Mouse (Mus musculus) neural tube, embryonic 14.5 days (tissue): ENCODE measurements around the gene Ppp1r7. TPM values are rescaled to one million over a fixed set of nuclear protein-coding genes. Genes with fewer than 3 reads are reported as not detected.
A peak's percentile ranks its signal among the peaks of the same experiment; 100 is the strongest.

Experiments
- ATAC-seq: fragments of 200-750 bp; cut with Nextera tagmentation; 2 replicates; pipeline ENCODE4 v1.8.0; 2017; ENCODE audit warnings: low read depth, mild to moderate bottlenecking, moderate TSS enrichment, moderate library complexity
- H3K27ac ChIP-seq: fragments of 300-500 bp; sonication (generic); 2 replicates; pipeline ENCODE4 v1.5.1; 2014; ENCODE audit warnings: low read depth, mild to moderate bottlenecking, control low read depth, low read length, moderate library complexity, mixed read lengths
- H3K27me3 ChIP-seq: fragments of 300-500 bp; sonication (generic); 2 replicates; pipeline ENCODE4 v1.6.1; 2014; ENCODE audit warnings: low read length; ENCODE audit not compliant: control insufficient read depth, insufficient read depth
- H3K36me3 ChIP-seq: fragments of 300-500 bp; sonication (generic); 2 replicates; pipeline ENCODE4 v1.6.1; 2014; ENCODE audit warnings: low read length, mixed read lengths; ENCODE audit not compliant: control insufficient read depth, insufficient read depth
- H3K4me1 ChIP-seq: fragments of 300-500 bp; sonication (generic); 2 replicates; pipeline ENCODE4 v1.6.1; 2014; ENCODE audit warnings: low read length; ENCODE audit not compliant: control insufficient read depth, insufficient read depth
- H3K4me2 ChIP-seq: fragments of 300-500 bp; sonication (generic); 2 replicates; pipeline ENCODE4 v1.6.1; 2014; ENCODE audit warnings: mild to moderate bottlenecking, low read depth, low read length, control low read depth
- H3K4me3 ChIP-seq: fragments of 300-500 bp; sonication (generic); 2 replicates; pipeline ENCODE4 v1.5.1; 2014; ENCODE audit warnings: low read depth, low read length, control low read depth, mixed read lengths
- H3K9ac ChIP-seq: fragments of 300-500 bp; sonication (generic); replicated peaks from 2 replicates; pipeline ENCODE4 v1.6.1; 2014; ENCODE audit warnings: low read depth, mild to moderate bottlenecking, control low read depth, low read length, mixed read lengths
- H3K9me3 ChIP-seq: fragments of 300-500 bp; sonication (generic); 2 replicates; pipeline ENCODE4 v1.6.1; 2016; ENCODE audit warnings: low read length; ENCODE audit not compliant: control insufficient read depth
- WGBS: fragments of 180-500 bp; shearing (Covaris S2); extraction: QIAGEN DNeasy Blood & Tissue Kit; methylation state at CpG from one replicate; pipeline ENCODE4 v1.1.7; 2014; 5-methylcytosine and 5-hydroxymethylcytosine counted together
- polyA plus RNA-seq: library from polyadenylated mRNA; unstranded; fragments of >200 nt; fragmentation: Nextera tagmentation; extraction: Ambion mirVana; gene quantifications from 2 replicates; pipeline ENCODE4 v1.2.1, GENCODE M21; 2014

The Ppp1r7 gene
- polyA plus RNA-seq, 1 experiment from 2014 or later = 67.7 TPM

DNA sequence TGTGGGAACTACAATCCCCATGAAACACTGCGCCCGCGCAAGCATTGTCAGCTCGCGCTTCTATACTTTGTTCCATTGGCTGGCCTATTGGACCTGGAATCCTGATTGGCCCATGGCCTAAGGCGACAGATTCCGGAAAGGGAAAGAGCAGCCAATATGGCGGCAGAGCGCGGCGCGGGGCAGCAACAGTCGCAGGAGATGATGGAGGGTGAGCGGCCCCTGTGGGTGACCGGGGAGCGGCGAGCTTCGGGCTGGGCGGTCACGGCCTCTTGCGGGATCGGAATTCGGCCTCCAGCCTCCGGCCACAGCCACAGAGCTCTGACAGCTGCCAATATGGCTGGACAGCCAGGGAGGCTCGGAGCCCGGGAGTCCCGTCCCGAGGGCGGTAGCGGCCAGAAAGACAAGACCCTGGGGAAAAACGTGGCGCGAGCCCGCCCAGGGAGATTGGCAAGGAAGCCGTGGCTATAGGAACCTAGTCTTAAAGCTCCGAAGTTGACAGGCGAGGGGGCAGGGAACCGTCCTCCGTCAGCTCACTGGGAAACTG, 922 bp downstream of the Ppp1r7 start:
- peak overlapping the region; percentile 91 for H3K4me3 ChIP-seq

DNA sequence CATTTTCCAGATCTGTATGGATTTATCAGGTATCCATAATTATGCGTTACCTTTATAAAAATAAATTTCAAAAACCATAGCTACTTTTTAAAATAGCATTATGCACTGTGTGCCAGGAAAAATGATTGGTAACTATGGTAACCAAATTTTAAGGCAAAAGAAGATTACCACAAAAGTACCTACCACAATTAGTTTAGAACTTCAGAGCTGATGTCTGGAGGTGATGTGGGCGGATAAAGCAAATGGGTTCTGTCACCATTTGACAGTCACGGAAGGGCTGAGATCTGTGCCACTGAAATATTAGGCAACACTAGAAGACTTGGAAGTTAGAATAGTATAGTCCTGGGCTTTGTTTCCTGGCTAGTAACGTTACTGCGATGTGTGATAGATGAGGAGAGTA, 4.5 kb downstream of the Ppp1r7 start:
- WGBS = 94% methylated on average over 5 of the region's 5 CpGs
- no peaks in the 10 kb centered on the region for H3K27me3 ChIP-seq
- no peak overlapping the region for H3K4me2 ChIP-seq
- H3K4me1 ChIP-seq = peaks cover 8% of the 10 kb centered on the region
- H3K27ac ChIP-seq = no peak overlapping the region
- no peak overlapping the region for H3K4me3 ChIP-seq
- no peak for ATAC-seq
- peaks cover 43% of the 10 kb centered on the region for H3K36me3 ChIP-seq
- no peaks in the 10 kb centered on the region for H3K9me3 ChIP-seq
- H3K9ac ChIP-seq = no peak overlapping the region

More for the DNA sequence above, 922 bp downstream of the Ppp1r7 start:
- Histone ChIP-seq H3K9me3 (no peaks in the 10 kb centered on the region), H3K9ac (peak overlapping the region; percentile 76), H3K4me1 (peaks cover 8% of the 10 kb centered on the region), H3K4me2 (peak overlapping the region; percentile 89), H3K27ac (peak overlapping the region; percentile 48; the same call in 1 of the 2 replicates), H3K36me3 (peaks cover 16% of the 10 kb centered on the region), H3K27me3 (no peaks in the 10 kb centered on the region)
- peak; percentile 98 for ATAC-seq
- whole genome bisulfite sequencing = under 1% methylated on average over 39 of the region's 39 CpGs

- no peak overlapping the region for H3K4me2 ChIP-seq
- H3K36me3 ChIP-seq = peaks cover 58% of the 10 kb centered on the region
- no peak overlapping the region for H3K4me3 ChIP-seq
- no peak overlapping the region for H3K27ac ChIP-seq
- H3K4me1 ChIP-seq = peaks cover under 1% of the 10 kb centered on the region
- H3K27me3 ChIP-seq = no peaks in the 10 kb centered on the region
- WGBS = 11% methylated on average over 4 of the region's 4 CpGs
- ATAC-seq = no peak
- no peaks in the 10 kb centered on the region for H3K9me3 ChIP-seq
- H3K9ac ChIP-seq = no peak overlapping the region
Measured at GRCm38 (mm10) chr1:93349701-93350100, 7.0 kb downstream of the Ppp1r7 start.

GRCm38 (mm10) chr1:93352724-93353123, 10.1 kb downstream of the Ppp1r7 start:
- Histone ChIP-seq H3K9ac (no peak overlapping the region), H3K36me3 (peaks cover 60% of the 10 kb centered on the region), H3K27ac (no peak overlapping the region), H3K9me3 (no peaks in the 10 kb centered on the region), H3K4me3 (no peak overlapping the region), H3K4me1 (no peaks in the 10 kb centered on the region), H3K27me3 (no peaks in the 10 kb centered on the region), H3K4me2 (no peak overlapping the region)
- WGBS = 93% methylated on average over 2 of the region's 2 CpGs
- no peak for ATAC-seq

- H3K4me2 ChIP-seq = no peak overlapping the region
- 89% methylated on average over 4 of the region's 4 CpGs for WGBS
- no peaks in the 10 kb centered on the region for H3K27me3 ChIP-seq
- no peak overlapping the region for H3K9ac ChIP-seq
- ATAC-seq = no peak
- peaks cover 59% of the 10 kb centered on the region for H3K36me3 ChIP-seq
- no peaks in the 10 kb centered on the region for H3K4me1 ChIP-seq
- no peak overlapping the region for H3K4me3 ChIP-seq
- no peaks in the 10 kb centered on the region for H3K9me3 ChIP-seq
- H3K27ac ChIP-seq = no peak overlapping the region
Measured at GRCm38 (mm10) chr1:93362661-93363060, 20.0 kb downstream of the Ppp1r7 start.

GRCm38 (mm10) chr1:93365641-93366040, 23.0 kb downstream of the Ppp1r7 start:
- Histone ChIP-seq H3K4me2 (no peak overlapping the region), H3K9ac (no peak overlapping the region), H3K27ac (no peak overlapping the region), H3K9me3 (no peaks in the 10 kb centered on the region), H3K36me3 (peaks cover 39% of the 10 kb centered on the region; the same call in 1 of the 2 replicates), H3K4me3 (no peak overlapping the region), H3K27me3 (no peaks in the 10 kb centered on the region), H3K4me1 (no peaks in the 10 kb centered on the region)
- no peak for ATAC-seq
- 96% methylated on average over 6 of the region's 6 CpGs for WGBS

- 85% methylated on average over 4 of the region's 4 CpGs for WGBS
- Histone ChIP-seq H3K36me3 (no peaks in the 10 kb centered on the region), H3K27me3 (no peaks in the 10 kb centered on the region), H3K4me2 (no peak within 1 kb of the TSS), H3K4me3 (no peak within 1 kb of the TSS), H3K9ac (no peak within 1 kb of the TSS), H3K4me1 (no peaks in the 10 kb centered on the region), H3K27ac (no peak within 1 kb of the TSS), H3K9me3 (no peaks in the 10 kb centered on the region)
- ATAC-seq = no peak
Measured at GRCm38 (mm10) chr1:93373665-93374064, 31.0 kb downstream of the Ppp1r7 start, which contains the start of gene Ano7. Gene Ano7, plus strand, starts transcription at chr1:93373930.

DNA sequence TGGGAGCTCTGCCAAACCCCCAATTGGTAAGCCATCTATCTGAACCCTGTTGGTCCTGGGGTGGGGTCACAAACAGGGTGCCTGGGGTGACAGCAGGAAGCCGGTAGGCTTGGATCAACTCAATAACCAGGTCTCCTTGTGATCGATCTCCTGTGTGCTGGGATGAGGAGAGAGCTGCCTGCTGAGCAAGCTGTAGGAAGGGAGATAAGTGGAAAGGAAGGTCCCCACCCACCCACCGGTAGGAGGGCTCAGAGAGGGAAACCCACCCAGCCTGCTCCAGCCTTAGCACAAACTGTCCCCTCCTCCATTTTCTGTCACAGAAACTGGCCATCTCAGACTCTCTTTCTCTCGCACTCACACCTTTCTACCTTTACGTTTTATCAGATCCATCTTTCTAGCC, 34.7 kb downstream of the Ppp1r7 start:
- no peak for ATAC-seq
- H3K36me3 ChIP-seq = no peaks in the 10 kb centered on the region
- H3K27ac ChIP-seq = no peak overlapping the region
- no peak overlapping the region for H3K4me3 ChIP-seq
- H3K9me3 ChIP-seq = no peaks in the 10 kb centered on the region
- H3K4me2 ChIP-seq = no peak overlapping the region
- no peak overlapping the region for H3K9ac ChIP-seq
- 76% methylated on average over 5 of the region's 5 CpGs for WGBS
- no peaks in the 10 kb centered on the region for H3K4me1 ChIP-seq
- no peaks in the 10 kb centered on the region for H3K27me3 ChIP-seq

DNA sequence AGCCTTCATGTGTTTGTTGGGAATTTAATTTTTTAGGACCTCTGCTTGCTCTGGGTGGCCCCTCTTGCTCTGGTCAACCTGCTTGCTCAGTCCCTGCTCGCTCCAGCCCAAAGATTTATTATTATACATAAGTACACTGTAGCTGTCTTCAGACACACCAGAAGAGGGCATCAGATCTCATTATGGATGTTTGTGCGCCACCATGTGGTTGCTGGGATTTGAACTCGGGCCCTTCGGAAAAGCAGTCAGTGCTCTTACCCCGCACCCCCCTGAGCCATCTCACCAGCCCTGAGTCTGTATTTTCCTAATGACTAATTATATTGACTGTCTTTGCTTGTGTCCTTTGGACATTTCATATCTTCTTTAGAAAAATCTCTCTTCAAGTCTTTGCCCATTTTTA, 36.5 kb downstream of the Ppp1r7 start:
- H3K36me3 ChIP-seq = no peaks in the 10 kb centered on the region
- H3K27ac ChIP-seq = no peak overlapping the region
- no peak for ATAC-seq
- H3K4me3 ChIP-seq = no peak overlapping the region
- H3K4me1 ChIP-seq = no peaks in the 10 kb centered on the region
- 78% methylated on average over 5 of the region's 5 CpGs for WGBS
- H3K4me2 ChIP-seq = no peak overlapping the region
- H3K9me3 ChIP-seq = no peaks in the 10 kb centered on the region
- no peak overlapping the region for H3K9ac ChIP-seq
- no peaks in the 10 kb centered on the region for H3K27me3 ChIP-seq
